Mouse (Mus musculus) spleen, embryonic (tissue): Measurements from ENCODE around the gene Tob2.

Experiments used
- CTCF ChIA-PET: fragments of 350-600 bp; sonication (Branson Sonifier 250); formaldehyde crosslinking; loops from one replicate; lab custom pipeline; 2022; lab: Charles Lee

The Tob2 gene

DNA sequence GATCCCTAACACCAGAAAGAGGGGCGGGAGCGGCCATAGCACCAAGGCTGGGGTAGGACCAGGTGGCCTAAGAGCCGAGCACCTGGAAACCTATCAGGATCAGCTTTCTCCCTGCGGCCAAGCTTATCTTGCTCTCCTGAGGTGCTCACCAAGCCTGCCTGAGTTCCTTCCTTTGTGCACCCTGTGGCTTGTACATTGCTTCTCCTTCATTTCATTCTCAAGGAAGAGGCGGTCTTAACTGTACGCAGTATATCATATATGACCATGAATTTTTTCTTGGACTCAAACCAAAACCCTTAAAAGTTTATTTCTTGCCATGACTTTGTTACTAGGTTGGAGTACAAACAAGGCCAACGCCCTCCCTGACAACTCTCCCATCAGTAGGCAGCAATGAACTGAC is 5.6 kb upstream of the Tob2 start:
- CTCF ChIA-PET: no interaction called here

DNA sequence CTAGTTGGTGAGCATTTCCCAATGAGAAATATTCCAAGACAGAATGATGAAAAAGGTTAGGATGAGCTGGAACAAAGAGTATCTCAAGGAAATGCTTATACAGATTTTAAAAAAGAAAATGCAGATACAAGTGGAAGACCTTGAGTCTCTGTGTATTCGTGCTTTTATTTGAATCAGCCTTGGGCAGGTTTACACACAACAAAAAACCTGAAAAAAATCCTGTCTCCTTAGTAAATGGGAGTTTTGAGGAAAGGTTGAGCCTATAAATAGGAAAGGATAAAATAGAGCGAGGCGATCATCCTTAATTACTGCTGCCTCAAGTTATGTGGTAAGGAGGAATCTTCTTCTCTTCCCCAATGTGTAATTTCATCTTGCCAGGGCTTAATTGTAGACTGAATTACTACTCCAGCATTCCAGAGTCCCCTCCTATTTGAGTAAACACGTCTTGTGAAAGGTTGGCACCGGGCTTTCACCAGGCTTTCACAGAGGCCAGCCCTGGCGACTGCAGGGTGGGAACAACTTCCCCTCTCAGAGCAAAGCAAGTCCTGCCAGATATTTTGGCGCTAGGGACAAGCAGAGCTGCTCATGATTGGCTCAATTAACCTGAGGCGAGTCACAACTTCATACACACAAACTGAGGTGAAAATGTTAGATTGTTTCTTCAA is 2.0 kb upstream of the Tob2 start:
- CTCF ChIA-PET: interaction anchor here (0.6 kb wide), 1 partner anchor 515 kb away, joined by 3 read pairs; no protein-coding TSS in a partner anchor

DNA sequence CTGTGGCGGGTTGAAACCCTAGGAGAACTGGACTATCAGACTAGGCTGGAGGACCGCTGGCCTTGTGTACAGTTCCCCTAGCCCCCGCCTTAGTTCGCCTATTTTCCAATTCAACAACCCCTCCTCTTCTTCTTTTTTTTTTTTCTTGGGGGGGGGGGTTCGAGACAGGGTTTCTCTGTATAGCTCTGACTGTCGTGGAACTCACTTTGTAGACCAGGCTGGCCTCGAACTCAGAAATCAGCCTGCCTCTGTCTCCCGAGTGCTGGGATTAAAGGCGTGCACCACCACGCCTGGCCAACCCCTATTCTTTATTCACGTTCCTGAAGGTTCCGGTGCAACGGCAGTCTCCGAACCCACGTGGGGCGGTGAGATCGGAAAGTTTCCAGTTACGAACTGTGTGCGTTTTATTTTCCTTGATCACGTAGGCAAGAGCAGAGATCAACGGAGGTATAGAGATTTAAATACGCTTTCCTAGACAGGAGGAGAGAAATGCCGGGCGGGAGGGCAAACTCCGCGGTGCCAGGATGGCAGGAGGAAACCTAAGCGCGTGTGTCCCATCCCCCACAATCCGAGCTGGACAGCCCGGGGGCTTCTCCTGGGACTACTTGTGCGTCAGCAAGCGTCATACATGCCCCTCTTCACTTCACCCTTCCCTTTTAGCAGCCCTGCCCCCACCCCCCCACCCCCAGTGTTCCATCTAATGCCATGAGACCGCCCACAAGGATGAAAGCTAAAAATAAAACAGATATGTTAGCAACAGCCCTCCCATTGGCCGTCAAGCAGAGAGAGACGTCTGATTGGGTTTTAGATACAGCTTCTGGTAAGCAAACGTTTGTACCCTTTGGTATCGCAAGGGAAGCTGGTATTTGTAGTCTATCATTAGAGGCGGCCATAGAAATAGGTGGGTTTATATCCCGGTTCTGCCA is 997 bp upstream of the Tob2 start:
- CTCF ChIA-PET: interaction anchor here (0.6 kb wide), 2 partner anchors 28 to 516 kb away, joined by 3 to 5 read pairs; no protein-coding TSS in a partner anchor

DNA sequence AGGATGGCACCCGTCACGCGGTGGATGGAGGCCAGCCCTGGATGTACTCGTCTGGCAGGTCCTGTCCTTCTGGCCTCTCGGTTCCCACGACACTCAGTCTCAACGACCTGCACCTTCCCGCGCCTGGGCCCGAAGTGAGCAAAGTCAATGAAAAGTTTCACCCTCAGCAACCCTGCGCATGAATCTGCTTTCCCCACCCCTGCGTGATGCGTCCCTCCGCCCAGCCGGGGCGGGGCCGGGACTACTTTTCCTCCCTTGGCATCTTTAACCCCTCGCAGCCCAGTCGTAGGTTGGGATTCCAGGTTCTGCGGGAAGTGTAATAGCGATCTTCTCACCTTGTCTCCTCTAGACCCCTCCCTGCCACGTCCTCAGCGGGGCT is 469 bp downstream of the Tob2 start:
- CTCF ChIA-PET: no interaction called here

DNA sequence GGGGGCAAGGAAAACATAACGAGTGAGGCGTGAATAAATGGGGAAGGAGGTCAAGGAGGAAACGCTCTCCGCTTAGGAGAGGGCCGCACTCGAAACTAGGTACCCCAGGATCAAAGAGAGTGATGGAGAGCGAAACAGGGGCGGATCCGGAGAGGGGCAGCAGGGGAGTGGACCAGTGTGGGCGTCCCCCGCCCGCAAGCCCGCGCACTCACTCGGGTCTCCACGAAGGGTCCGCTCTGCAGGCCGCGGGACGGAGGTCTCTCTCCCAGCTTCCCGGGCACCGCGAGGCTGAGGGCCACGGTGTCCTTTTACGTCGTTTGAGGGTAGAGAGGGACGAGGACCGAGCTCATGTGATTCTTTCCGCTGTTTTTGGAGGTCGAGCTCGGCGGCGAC is 876 bp downstream of the Tob2 start:
- CTCF ChIA-PET: no interaction called here

DNA sequence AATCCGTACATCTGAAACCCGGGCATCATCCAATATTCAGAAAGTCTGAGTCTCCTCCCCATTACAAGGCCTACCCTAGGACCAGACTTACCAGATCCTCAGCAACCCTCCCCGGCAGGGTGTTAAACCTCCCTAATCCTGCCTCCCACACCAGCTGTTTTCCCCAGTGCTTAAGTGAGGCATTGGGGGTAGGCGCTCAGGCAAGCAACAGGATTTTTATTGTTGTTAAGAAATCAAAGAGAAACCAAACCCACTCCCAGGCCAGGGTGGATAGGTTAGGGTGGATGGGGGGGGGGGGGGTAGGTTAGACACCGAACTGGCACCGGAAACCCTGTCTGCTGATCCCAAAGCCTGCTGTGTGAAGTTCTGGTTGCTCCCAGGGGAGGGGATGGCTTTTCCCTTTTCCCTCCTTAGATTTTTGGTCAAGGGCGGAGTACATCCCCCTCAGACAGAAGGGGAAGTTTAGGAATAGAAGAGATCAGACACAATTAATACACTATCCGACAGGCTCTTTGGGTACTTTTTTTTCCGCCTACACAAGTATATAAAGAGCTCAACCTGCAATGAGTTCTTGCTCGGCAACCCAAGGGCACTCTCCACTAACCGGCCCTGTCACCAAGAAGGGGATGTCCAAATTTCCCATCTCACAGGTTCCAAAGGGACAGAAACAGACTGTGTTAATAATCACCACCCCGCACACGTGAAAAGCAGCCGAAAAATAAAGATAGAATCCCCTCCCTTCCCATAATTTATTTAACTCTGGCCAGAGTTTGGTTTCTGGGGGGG is 1.5 kb downstream of the Tob2 start:
- CTCF ChIA-PET: interaction anchor here (0.6 kb wide), 1 partner anchor 17 kb away, joined by 6 read pairs; no protein-coding TSS in a partner anchor

DNA sequence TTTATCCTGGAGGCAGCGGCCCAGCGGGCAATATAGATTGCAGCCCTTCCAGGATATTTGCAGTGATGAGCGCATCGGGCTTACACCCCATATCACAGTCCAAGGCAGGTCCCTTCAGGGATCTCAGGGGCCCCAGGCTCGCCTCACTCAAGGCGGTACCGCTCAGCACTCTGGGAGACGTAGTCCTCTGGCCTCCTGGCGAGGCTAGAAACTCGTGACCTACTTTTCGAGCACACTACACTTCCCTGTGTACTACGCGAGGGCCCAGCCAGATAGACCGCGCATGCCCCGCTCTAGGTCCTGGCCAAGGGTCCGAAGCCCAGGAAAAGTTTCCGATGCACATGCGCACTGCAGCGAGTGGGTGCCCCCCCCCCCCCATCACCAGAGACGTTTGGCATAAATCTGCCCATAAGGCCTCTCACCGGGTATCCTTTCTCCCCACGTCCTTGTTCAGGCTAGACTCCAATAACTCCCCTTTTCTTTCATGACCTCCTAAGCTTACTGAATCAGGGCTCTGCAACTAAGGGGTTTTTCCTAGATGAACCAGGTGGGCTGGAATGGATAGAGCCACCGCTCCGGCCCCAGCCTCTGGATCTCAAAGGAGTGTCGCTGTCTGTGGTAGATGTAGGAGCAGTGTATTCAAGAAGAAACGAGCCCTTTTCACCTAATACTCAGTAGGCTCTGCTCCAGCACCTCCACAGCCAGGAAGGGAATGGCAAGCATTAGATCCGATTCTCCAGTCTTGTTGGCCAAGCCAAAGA is 2.4 kb downstream of the Tob2 start:
- CTCF ChIA-PET: interaction anchor here (0.6 kb wide), 2 partner anchors 18 to 105 kb away, joined by 5 to 6 read pairs; partner anchors contain the start of gene Pmm1

DNA sequence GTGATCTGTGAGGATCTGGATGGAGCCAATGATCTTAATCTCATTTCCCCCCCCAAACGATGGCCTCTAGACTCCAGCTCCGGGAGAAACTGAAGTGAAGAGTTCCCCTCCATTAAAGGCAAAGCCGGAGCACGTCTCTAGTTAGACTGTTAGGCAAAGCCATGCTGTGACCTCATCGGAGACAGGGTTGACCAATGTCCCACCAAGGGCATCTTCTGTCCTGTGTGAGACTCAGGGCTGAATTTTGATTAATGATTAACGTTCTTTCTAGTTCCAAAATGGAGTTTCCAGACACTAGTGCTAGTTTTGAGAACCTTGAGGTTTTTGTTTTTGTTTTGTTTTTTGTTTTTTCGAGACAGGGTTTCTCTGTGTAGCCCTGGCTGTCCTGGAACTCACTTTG is 5.5 kb downstream of the Tob2 start:
- CTCF ChIA-PET: interaction anchor here (0.7 kb wide), 1 partner anchor 9 kb away, joined by 3 read pairs; no protein-coding TSS in a partner anchor

DNA sequence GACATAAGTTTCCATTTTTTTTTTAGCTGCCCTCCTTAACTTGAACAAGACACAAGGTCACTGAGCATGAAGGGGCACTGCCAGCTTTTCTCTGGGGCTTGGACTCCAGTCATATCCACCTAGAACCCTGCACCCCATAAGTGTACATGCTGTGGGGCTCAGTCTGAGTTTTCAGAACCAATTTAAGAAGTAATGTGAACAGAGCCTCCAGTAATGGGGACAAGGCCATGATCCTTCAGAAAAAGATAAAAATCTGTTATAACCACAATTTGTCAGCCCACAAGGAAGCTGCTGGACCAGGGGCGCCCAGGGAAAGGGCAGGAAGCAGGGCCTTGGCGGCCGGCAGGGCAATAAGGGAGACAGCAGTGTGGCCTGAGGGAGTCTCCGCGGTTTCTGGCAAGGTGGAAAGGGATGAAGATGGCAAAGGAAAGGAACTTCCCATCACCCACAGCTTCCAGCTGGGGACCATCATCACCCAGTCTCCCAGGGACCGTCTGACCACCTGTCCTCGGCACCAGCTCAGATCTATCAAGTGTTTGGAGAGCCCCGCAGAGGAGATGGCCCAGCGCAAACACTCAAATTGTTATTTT is 6.1 kb downstream of the Tob2 start:
- CTCF ChIA-PET: interaction anchor here (0.7 kb wide), 1 partner anchor 8 kb away, joined by 3 read pairs; no protein-coding TSS in a partner anchor

DNA sequence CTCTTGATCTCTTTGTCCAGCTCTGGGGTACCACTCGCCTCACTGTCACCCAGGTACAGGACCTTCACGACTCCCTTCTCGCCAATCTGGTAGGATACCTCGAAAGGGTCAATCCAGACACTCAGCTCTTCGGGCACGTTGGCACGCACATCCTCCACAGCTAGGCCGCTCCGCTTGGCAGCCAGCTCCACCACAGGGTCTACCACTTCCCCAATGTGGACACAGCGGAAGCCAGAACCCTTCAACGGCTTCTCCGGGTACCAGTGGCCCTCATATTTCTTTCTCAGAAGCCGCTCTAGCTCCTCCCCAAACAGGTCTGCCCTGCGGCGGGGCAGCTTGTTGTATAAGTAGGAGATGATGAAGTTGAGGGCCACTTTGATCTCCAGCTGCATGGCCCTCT is 7.2 kb downstream of the Tob2 start:
- CTCF ChIA-PET: no interaction called here

DNA sequence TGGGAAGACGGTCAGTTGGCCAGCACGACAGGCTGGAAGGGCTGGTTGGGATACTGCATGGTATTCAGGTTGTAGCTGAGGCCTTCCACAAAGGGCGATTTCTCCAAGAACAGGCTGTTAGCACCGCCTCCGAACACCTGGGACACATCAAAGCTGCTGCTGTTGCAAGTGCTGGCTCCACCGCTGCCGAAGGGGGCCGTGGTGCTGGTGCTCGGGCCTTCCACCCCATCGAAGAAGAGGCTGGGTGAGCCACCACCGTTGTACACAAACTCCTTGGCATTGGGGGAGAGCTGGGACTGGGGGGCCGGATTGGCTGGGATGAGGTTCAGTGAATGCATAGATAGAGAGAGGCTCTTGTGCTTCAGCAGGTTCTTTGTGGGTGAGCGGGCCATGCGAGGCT is 7.9 kb downstream of the Tob2 start:
- CTCF ChIA-PET: no interaction called here

DNA sequence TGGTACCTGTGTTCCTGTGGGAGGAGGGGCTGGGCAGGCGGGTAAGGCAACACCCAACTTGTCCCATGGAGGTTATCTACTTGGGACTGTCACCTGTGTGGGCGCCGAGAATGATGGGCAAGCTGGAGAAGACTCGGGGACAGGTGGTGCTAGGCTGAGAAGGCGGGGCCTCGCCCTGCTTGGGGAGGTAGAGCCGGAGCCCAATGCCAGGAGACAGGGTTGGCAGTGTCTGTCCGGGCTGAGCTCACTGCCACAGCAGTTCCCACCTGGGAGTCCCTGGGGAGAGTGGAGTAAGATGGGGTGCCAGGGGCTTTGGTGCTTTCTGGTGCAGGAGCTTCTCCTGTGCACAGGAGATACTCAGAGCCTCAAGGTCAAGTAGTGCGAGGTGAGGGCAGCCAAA is 9.5 kb downstream of the Tob2 start:
- CTCF ChIA-PET: interaction anchor here (0.6 kb wide), 1 partner anchor 43 kb away, joined by 5 read pairs; no protein-coding TSS in a partner anchor

DNA sequence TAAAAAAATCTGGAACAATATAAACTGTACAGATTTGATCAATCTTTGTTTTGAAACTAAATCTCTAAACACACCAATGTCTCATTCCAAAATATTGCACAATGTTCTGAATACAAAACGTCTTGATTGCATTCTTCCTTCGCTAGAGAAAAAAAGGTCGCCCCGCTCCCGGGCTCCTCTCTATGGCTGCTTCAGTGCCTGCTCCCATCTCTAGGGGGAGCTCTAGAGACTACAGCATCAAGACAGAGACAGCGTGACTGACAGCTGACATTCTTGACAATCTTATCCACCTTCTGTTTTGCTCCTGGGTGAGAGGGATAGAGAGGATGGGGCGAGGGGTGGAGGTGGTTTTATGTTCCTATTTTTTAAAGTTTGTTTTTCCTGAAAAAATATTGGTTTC is 10.3 kb downstream of the Tob2 start:
- CTCF ChIA-PET: interaction anchor here (0.6 kb wide), 1 partner anchor 609 kb away, joined by 14 read pairs; no protein-coding TSS in a partner anchor

DNA sequence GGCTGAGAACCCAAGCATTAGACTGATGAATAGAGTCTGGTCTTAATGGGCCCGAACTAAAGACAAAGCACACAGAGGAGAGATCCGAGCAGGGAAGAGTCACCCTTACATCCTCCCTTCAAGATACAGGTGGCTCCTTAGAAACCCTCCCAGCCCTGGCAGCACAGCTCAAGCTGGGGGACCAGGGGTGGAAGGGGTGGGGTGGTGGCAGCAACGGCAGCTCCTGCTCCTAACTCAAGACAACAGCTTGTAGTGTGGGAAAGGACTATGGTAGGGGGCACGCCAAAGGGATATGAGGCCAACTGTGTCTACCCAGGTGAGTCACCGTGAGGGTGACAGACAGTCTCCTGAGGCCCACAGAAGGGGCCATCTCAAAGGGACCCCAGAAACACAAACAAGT is 10.7 kb downstream of the Tob2 start:
- CTCF ChIA-PET: interaction anchor here (0.6 kb wide), 1 partner anchor 609 kb away, joined by 14 read pairs; no protein-coding TSS in a partner anchor

DNA sequence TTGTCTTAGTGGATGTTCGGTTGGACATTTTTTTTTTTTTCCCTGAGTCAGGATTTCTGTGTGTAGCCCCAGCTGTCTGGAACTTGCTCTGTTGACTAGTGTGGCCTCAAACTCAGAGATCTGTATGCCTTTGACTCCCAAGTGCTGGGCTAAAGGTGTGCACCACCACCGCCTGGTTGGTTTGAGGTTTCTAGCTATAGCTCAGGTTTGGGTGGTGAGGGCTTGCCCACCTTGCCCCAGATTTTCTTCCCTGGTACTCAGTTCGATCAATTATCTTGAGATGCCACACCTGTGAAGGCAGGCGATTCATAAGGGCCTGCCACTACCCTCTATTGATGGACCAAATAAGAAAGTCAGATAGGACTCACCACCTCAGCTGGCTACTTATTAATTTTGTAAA is 11.4 kb downstream of the Tob2 start:
- CTCF ChIA-PET: interaction anchor here (0.7 kb wide), 1 partner anchor 62 kb away, joined by 6 read pairs; no protein-coding TSS in a partner anchor

DNA sequence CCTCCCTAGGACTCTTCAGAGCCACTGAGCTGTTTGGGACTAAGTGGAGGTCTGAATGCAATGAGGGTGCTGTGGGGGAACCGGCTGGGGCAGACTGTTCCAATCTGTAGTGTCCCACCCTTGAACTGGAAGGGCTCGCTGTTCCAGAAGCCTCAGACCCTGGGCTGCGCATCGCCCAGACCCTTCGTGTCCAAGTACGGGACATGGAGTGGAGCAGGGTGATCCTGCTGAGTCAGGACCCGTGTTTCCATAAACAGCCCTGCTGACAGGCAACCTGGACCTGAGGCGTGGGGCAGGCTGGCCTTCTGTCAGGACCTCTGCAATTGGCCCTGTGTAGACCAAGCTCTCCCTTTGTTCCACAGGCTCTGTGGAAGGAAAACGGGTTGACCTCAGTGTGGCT is 11.8 kb downstream of the Tob2 start:
- CTCF ChIA-PET: interaction anchor here (0.7 kb wide), 1 partner anchor 63 kb away, joined by 6 read pairs; no protein-coding TSS in a partner anchor

DNA sequence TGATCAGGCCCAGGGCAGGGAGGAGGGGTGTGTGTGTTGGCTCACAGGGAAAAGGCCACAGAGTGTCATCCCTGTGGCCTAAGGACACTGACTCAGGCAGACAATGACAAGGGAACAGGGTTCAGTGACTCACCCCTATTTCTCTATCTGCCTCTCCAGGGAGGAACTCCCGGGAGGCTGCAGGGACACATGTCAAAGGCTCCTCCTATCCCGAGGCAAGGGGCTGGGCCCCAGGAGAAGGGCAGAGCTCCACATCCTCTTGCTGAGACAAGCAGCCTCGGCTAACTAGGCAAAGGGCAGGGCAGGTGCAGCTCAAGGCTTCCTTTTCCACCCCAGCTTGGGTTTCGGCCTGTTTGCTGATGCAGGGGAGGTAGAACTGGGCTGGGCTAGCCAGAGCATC is 12.9 kb downstream of the Tob2 start:
- CTCF ChIA-PET: no interaction called here

DNA sequence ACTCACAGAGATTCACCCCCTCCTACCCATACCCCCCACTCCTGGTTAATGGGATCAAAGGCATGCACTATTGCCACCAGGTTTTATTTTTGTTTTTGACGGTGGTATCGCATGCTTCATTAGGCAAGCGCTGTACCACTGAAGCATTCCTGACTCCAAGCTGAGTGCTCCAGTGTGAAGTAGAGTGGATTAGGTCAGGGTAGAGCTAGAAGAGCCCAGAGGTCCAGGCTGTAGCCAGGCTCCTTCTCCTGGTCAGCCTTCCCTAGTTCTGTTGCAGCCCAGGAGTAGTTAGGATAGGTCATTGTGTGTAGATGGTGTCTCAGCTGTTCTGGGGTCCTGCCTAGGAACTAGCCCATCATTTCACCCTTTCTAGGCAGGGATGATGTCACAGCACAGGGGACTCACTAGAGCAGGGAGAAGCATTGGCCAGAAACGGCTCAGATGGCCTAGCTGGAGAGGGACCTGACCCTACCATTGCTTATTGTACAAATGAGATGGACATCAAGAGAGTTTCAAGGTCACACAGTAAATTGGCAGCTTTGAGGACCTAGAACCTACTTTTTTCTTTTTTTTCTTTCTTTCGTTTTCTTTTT is 13.5 kb downstream of the Tob2 start:
- CTCF ChIA-PET: interaction anchor here (0.7 kb wide), 2 partner anchors 14 to 72 kb away, joined by 5 to 6 read pairs; no protein-coding TSS in a partner anchor

DNA sequence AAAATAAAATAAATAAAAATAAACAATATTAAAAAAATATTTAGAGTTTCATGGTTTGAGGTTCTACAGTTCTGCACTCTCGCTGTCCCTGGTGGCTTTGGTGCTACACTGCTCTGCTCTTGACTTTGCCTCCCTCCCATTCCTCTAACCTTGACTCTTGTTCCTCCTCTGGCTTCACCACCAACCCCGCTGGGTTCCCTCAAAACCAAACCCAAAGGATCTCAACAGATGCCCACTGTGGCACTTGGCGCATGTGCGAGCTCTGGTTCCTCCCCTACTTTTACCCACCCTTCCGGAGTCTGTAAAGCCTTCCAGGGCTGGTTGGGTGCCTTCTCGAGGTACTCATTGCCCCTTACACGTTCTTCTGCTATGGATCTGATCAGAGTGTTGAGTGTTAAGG is 16.3 kb downstream of the Tob2 start:
- CTCF ChIA-PET: interaction anchor here (1.0 kb wide), 1 partner anchor 148 kb away, joined by 3 read pairs; no protein-coding TSS in a partner anchor

DNA sequence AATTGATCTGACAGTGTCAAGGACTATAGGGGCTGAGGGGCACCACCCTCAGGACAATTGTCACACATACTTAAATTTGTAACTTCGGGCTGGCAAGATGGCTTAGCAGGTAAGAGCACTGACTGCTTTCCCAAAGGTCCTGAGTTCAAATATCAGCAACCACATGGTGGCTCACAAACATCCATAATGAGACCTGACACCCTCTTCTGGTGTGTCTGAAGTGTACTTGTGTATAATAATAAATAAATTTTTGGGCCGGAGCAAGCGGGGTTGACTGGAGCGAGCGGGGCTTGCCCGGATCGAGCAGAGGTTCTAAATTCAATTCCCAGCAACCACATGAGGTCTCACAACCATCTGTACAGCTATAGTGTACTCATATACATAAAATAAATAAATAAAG is 18.3 kb downstream of the Tob2 start:
- CTCF ChIA-PET: no interaction called here
